Mouse (Mus musculus) G1E (cell line): ENCODE results near the gene Gcn1l1.
"Not testable (repeated sequence)": the region's sequence is repeated elsewhere in the genome, so short reads cannot be mapped to it uniquely, and the experiment has no call there.

Experiments used
- CTCF ChIP-seq: IDR thresholded peaks from 2 replicates; pipeline ENCODE4 v1.5.1; 2012; ENCODE audit warnings: low read depth, low read length, inconsistent platforms, mixed read lengths
- GATA1 ChIP-seq: IDR thresholded peaks from 2 replicates; pipeline ENCODE4 v1.6.1; 2012; ENCODE audit warnings: borderline replicate concordance, low read length, inconsistent platforms, mixed read lengths
- POLR2AphosphoS5 ChIP-seq: IDR thresholded peaks from 2 replicates; pipeline ENCODE4 v1.6.1; 2012; ENCODE audit warnings: low read depth, low read length, inconsistent platforms; ENCODE audit not compliant: insufficient replicate concordance
- TAL1 ChIP-seq: conservative IDR thresholded peaks from 2 replicates; pipeline ENCODE4 v1.6.1; 2012; ENCODE audit warnings: low read depth, low read length, inconsistent platforms, mixed read lengths

DNA sequence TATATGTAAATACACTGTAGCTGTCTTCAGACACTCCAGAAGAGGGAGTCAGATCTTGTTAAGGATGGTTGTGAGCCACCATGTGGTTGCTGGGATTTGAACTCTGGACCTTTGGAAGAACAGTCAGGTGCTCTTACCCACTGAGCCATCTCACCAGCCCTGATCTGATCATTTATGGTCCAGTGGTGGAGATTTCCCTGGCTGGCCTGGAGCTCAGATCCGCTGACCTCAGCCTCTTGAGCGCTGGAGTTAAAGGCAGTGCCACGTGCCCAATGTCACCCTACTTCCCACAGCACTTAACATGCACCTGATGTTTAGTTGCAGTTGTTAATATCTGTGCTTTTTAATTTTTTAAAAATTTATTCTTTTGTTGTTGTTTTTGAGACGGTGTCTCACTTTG lies 12.6 kb downstream of the Gcn1l1 start:
- not testable (repeated sequence) for TF ChIP-seq CTCF, GATA1, TAL1, POLR2AphosphoS5
